Mouse (Mus musculus): ENCODE results near the gene Rhox7b.
"Not testable (repeated sequence)": the region's sequence is repeated elsewhere in the genome, so short reads cannot be mapped to it uniquely, and the experiment has no call there.

Rhox7b gene

DNA sequence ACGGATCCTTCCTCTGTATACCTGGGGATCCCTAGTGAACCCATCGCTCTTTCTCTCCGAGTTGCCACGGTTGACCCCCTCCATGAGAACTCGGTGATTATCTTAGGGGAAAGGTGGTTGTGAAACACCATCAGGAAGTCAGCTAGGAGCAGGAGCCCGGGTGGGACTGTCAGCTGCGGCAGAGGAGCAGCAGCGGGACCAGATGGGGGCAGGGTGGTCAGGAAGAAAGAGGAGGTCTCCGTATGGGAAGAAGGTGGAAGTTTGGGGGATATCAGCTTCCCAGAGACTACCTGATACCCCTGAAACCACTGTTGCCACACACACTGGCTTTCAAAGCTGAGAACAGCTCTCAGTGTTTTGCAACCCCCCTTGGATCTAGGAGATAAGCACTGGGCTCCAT is at the start of gene Rhox7b:
TSS of gene Rhox7b (minus strand) at position 101 of the 400 bp plus-strand sequence.
- DNase-seq (ENCODE audit: low read depth) = not testable (repeated sequence)

DNA sequence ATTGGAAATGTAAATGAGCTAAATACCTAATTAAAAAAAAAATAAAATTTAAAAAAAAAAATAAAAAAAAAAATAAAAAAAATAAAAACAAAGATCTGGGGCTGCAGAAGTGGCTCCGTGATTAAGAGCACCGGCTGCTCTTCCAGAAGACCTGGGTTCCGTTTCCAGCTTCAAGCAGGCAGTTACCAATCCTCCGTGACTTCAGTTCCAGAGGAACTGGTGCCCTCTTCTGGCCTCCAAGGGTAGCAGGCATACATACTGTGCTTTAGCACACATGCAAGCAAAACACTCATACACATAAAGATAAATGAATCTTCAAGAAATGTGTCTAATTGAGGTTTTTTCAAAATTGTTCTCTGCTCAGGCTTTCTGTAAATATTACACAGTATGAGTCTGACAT is 19.3 kb upstream of the Rhox7b start:
- DNase-seq (ENCODE audit: low read depth) = no peak

DNA sequence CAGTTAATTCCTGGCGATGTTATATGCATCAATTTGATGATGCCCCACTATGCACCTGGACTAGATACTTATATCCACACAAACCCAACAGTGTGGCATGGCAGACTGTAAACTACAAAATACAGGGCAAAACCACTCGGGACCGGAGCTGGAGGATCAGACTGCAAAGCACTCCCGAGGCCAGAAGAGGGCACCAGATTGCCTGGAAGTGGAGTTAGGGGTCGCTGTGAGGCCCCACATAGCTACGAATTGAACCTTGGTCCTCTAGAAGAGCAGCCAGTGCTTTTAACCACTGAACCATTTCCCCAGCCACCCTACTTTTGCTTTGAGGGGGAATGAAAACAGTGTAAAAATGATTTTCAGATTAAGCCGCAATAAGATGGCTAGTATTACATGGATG is 11.5 kb upstream of the Rhox7b start:
- DNase-seq (ENCODE audit: low read depth) = no peak

DNA sequence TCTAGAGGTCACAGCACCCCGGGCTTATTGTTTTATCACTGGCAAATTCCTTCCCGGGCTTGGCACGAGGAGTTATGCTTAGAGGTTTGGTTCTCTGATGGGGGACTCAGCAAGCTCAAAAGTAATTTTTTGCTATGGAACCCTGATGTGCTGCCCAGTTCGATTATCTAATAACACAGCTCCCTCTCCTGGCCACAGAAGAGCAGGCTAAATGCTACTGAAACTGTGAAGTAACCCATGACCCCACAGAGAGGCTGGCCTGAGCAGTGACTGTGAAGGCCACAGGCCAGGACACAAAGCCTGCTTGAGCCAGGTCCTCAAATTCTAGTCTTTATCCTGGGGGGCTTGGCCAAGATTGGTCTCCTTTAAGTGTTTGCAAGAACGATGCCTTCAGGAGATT is 6.7 kb upstream of the Rhox7b start:
- DNase-seq (ENCODE audit: low read depth) = no peak

DNA sequence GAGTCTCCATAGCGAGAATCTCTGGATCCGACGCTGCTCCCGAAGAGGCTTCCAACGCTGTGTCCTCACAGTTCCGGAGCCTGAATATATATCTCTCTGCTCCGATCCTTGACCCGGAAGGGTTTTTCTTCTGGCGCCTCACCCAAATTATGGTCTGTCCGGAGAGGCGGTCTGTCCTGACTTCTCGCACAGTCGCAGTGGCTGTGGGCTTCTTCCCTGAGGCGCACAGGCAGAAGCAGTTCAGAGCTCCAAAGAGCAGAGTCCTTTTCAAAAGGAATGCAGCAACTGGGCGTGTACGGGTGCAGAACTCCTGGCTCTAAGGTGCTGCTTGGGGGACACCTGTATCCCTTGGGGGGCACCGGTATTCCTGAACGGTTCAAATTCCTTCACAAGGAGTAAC is 4.6 kb upstream of the Rhox7b start, which contains the start of gene Rhox9:
TSS of gene Rhox9 (minus strand) at position 101 of the 400 bp plus-strand sequence.
- not testable (repeated sequence) for DNase-seq (ENCODE audit: low read depth)

DNA sequence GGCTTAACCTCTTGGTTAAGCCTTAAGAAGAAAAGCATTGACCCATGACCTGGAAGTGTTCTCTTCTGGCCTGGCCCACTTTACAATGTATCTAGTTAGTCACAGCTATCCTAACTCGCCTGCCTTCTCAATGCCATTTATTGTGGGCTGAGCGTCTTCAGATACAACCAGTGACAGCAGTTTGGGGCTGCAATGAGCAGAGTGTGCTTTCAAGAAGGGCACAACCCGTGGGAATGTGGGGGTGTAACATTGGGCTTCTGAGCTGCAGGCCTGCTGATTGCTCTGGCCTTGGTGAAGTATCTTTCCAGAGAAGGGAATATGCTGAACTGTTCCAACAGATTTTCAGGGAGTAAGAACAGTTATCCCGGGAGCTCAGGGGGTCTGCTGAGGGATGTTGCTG is 18.2 kb downstream of the Rhox7b start, which contains the start of gene Rhox8:
TSS of gene Rhox8 (minus strand) at position 101 of the 400 bp plus-strand sequence.
- no peak for DNase-seq (ENCODE audit: low read depth)

DNA sequence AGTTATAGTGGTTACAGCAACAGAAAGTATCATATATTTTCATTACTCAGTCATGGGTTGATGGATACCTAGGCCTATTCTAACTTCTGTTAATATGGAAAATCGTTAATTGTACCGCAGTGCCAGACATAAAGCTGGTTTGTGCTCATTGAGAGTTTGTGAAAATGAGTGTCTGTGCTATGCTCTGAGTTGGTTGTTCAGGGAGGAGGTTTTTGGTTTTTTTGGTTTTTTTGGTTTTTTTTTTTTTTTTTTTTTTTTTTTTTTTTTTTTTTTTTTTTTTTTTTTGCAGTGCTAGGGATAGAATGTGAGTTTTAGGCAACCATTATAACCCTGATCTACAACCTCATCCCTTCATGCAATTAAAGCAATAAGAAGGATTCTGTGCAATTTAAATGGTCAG is 25.4 kb downstream of the Rhox7b start:
- no peak for DNase-seq (ENCODE audit: low read depth)

All from c-Kit-positive CD71-positive TER-119-negative erythroid progenitor cells, embryonic 14.5 days (primary cell).